Mouse (Mus musculus): ENCODE results near the gene Icos.

Icos gene

DNA sequence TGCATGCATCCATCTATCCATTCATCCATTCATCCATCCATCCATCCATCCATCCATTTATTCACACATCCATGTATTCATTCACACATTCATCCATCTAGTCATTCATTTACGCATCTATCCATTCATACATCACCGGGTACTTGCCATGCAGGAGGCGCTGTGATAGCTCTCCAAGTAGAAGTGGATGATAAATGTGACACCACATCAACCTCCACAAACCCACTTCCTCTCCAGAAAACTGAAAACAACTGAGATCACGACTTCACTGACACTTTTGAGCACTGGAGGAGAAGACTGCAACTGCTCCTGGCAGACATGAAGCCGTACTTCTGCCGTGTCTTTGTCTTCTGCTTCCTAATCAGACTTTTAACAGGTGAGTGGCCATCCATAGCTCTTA is at the start of gene Icos:
Icos (plus strand) TSS at position 287 of the 400 bp plus-strand sequence.
- no peak for DNase-seq (ENCODE audit: low spot score)

DNA sequence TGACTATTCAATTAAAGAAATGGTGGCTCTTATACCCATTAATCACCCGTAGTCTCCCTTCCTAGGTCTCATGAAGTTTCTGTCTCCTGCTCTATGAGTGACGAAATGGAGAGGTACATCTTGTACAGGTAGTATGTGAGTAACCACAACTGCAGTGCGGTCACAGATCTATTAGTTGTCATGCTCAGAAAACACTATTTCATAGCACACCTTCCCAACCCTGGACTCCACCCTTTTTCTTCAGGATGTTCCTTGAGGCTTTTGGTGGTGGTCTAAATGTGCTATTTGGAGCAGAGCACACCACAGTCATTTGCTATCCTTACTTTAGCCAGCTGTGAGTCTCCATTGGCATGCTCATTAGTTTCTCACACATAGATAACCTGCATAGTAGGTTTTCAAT is 48.7 kb upstream of the Icos start:
- no peak for DNase-seq (ENCODE audit: low spot score)

DNA sequence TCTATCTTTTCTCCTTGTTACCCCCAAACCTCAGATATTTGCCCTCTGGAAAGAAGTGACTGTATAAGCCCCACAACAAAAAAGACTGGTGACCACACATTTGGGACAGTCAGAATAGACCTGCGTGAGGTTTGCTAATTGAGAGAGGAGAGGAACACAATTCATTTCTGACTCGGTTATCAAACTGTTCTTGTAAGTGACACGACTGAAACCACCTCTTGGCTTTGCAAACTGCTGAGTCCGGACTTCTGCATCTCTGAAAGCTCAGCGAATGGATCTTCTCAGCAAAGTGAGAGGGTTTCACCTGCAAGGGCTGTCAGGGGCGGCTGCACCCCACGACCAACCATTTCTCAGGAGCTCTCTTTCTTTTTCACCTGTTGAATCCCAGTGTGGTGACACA is 47.3 kb upstream of the Icos start:
- DNase-seq (ENCODE audit: low spot score), result no peak

DNA sequence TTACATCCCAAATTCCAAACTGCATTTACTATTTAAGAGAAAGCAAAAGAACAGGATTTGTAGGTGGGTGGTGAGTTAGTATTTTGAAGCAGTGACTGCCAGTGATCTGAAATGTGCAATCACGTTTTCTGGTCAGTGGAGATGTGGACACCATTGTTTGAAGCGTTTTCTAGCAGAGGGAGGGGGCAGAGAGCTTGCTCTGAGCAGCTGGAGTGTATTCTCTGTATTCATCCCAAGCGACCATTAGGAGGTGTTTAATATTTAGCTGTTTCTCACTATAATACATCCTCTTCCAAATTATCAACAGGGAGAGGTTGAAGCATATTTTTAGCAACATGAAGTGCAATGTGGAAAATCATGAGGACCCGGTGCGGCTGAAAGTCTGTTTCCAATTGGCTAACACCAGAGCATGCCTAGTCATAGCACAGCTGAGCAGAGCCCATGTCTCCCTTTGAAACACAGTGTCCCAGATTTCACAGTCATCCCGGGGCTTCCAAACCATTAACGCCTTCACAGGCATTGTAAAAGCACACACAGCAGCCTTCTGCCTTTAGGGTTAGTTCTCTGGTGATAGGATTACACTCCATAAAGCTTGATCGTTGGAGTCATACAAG is 41.7 kb upstream of the Icos start:
- no peak for DNase-seq (ENCODE audit: low spot score)

DNA sequence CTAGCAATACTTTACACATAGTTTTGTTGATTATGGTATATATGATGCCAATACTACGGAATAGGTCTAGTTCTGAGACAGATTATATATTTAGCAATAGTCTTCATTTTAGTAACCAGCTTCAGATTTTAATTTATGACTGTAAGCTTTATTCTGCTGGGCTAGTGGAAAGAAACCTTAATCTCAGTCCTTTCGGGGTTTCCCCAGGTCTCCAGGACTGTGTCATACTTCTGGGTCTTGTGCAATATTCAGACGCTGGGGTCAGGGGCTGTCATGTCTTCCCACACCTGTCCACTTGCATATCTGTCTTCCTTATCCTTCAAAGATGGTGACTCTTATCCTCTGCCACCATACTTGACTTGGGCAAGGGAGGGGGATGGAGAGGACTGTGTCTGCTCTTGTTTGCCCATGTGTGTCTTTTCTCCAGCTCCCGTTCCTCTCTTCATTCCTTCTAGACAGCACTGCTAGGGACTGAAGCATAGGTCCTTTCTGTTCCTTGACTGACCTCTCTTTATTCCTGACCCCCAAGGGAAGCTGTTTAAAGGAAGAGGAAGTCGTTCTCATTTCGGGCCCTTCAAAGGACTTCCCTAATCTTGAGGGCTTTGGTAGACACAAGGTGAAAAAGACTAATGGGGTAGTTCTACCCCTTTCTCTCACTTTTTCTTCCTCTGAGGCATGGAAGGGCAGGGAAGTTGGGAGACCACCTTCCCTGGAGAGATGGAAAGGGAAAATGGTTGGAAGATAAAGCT is 40.6 kb upstream of the Icos start:
- no peak for DNase-seq (ENCODE audit: low spot score)

DNA sequence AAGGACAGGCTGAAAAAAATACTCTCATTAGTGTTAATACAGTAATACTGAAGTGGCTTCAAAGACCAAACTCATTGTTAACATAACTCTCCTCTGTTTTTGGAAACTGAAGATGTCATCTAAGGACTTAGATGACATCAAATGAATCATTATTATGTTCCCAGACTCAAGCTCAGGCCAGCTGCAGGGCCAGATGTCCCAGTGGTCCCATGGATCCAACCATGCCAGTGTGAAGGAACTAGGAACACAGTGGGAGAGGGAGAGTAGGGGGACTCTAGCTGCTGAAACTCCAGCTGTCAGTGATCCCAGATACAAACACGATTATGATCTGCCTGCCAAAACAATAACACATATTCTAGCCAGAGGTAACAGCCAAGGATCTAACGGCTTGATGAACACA is 39.5 kb upstream of the Icos start:
- no peak for DNase-seq (ENCODE audit: low spot score)

DNA sequence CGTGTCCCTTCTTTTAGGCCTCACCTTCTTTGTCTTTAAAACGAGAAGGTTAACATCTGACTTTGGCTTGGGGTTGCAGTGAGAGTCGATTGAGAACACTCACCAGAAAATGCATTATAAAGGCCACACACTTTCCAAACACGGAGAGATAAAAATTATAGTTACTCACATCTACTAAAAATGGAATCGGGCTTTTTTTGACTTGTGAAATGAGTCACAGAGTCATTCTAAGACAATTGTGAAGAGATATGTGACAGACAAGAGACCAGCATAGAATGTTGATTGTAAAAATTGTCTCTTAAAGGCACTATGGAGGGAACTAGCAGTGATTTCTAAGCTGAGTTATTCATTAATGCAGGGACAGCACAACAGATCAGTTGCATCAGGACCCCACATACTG is 38.8 kb upstream of the Icos start:
- no peak for DNase-seq (ENCODE audit: low spot score)

DNA sequence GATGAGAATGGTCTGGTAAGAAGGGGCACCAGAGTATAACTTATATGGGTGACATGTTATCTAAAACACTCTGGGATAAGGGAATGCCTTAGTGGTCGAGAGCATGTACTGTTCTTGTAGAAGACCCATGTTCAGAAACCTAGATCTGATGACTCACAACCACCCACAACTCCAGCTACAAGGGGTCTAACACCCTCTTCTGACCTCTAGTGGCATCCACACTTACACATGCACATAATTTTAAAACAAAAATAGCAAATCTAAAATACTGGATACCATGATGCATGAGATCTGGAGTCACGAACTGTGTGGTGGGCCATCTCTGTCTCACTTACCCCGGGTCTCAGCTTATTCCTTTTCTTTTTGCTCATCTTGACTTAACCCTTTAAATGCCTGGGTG is 37.7 kb upstream of the Icos start:
- DNase-seq (ENCODE audit: low spot score), result no peak

DNA sequence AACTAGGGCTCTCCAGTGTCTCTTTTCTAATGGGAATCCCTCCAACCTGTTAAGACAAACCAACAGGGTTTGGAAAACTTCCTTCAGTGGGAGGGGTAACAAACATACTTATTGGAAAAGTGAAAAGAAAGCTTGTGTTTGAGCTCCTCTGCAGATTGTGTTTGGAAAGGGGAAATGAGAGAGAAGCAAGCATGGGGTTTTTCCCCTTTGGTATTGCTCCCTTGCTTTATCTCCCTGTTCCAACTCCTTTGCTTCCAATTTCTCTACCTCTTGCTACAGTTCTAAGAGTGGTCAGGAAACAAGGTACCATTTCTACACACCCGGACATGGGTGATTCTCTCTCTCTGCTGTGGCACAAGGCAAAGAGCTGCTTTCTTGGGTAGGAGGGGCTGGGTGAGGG is 37.1 kb upstream of the Icos start:
- DNase-seq (ENCODE audit: low spot score), result no peak

DNA sequence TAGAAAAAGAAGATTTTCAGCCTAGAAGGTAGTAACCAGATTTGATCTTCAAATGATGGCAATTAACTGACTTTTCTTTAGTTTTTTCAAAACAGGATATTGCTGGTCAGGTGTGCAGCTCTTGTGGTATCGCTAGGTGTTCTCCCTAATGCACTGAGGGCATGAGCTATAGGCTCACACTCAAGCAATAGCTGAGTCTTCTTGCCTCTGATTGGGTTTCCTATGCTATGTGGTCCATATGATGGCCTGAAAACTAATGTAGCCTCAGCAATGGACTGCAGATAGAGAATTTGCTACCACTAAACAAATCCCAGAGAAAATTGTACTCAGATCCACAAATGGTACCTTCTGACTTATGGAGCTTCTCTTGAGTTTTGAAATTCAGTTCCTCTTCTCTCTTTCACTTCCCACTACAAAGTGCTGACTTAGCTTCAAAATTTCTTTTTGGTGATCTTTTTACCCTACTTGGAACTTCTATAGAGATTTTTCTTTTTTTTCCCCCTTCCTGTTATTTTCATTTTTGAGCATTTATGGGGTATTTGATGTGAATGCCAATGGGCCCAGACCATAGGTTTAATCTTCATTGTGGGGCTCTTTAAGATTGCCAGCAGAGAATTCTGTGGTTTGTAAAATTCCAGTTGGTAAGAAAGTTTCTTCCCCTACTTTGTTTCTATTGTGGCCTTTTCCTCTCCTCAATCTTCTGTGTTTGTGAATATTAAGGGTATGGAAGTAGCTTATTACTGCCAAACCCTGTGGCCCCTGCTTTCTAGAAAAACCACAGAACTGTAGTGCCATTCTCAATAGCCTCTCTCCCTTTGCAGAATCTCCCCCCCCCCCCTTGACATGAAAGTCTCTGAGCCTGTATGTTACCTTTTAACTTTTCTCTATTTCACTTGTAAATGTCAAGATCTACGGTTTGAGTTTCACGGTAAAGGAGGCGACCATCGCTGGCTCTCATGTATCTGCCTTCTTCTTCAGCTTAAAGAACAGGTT is 36.4 kb upstream of the Icos start:
- DNase-seq (ENCODE audit: low spot score), result no peak

DNA sequence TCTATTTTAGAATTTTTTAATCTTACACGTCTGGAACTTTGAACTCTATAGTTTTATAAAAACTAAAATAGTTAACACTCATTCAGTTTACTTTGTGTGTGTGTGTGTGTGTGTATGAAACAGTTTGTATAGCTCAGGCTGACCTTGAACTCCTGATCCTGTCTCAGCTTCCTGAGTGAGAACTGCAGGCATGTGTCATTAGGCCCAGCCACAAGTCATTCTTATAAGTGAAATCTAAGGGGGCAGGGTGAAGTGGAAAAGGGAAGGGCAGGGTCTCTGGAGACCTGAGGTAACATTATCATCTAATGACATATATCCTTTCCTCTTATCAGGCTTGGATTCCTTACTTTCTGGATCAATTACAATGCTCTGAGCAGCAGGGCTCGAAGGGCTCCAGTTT is 34.8 kb upstream of the Icos start:
- no peak for DNase-seq (ENCODE audit: low spot score)

DNA sequence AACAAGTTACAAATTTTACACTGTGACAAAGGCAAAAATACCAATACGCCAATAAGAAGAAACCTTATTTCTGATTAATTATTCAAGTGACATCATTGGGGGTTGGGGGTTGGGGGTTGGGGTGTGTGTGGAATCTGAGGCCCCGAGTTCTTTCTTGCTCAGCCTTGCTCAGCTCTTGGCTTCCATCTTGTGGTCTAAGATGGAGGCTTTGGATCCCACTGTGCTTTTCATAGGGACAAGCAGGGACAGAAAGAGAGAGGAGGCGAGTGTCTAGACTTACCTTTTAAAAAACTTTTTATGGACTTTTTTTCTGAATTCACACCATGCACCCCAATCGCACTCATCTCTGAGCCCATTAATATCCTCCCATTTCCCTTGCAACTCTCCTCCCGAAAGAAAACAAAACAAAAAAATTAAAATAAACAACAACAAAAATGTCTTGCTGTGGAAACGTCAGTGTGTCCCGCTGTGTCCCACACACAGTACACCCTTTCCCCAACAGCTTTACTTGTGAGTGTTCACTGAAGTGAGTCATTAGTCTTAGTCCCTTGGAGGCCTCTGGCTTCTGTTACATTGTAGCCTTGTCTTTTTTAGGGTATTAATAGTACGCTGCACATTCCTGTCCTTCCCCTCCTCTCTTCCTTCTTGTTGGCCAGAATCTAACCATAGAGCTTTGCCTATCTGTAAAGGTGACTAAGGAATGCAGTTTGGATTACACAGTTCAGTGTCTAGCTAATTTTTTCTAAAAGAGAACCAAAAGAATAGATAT is 31.9 kb upstream of the Icos start:
- DNase-seq (ENCODE audit: low spot score), result no peak

DNA sequence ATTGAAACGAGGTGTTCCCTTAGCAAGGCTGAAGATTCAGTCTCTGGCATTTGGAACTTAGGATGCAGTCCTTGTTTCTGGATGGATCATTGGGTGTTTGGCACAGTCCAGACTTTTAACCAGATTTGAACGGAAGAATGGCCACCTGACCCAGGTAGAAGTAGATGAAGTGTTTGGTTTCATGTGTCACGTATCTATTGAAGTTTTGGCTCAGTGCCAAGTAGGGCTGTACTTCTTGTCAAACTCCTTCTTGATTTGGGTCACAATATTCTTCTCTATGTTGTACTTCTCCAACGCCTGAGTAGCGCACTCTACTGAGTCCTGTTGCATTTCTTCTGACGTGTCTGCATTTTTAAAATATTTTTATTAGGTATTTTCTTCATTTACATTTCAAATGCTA is 29.6 kb upstream of the Icos start:
- no peak for DNase-seq (ENCODE audit: low spot score)

DNA sequence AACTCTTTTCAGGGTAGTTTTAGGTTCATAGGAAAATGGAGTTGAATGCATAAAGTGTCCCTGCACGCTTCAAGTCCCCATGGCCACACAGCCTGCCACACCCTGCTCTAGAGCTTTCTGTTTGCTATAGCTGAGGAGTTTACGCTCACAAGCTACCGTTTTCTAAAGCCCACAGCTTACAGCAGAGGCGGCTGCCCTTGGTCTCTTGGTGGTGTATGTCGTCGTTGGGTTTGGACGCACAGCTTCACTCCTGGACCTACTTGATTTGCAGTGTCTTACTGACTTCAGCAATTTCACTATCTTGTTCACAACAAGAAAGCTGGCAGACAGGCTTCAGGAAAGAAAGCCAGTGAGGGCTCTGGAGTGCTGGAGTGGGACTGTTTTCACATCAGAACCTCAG is 24.8 kb upstream of the Icos start:
- DNase-seq (ENCODE audit: low spot score), result no peak

DNA sequence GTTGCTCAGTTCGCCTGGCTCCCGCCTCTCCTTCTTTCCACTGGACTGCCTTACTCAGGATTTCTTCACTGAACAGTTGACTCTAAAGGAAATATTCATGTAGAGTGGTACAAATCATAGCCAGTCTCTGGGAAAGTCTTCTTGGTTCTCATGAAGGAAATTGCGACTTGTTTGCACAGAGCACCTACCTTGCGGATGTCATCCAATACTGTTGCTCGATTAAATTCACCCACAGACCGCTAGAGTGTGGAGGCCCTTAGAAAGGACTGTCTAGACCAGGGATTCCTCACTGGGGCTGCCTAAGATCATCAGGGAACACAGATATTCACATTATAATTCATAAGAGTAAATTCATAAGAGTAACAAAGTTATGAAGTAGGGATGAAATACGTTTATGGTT is 24.0 kb upstream of the Icos start:
- DNase-seq (ENCODE audit: low spot score), result no peak

DNA sequence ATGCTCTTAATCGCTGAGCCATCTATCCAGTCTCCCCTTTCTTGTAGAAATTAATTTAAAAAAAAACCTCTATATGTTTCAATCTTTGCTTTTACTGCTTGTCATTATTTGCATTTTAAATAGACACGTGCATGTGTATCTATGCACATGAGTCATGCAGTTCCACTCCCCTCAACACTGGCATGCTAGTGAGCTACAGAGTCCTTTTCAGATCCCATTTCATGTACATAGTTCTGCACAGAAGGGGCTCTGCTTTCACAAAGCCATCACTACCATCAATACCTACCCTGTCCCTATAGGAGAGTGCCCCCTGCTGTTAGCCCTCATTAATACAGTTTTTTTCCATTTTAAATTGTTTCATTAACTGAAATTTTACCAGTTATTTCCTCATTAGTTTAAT is 23.0 kb upstream of the Icos start:
- DNase-seq (ENCODE audit: low spot score), result peak; percentile 35

DNA sequence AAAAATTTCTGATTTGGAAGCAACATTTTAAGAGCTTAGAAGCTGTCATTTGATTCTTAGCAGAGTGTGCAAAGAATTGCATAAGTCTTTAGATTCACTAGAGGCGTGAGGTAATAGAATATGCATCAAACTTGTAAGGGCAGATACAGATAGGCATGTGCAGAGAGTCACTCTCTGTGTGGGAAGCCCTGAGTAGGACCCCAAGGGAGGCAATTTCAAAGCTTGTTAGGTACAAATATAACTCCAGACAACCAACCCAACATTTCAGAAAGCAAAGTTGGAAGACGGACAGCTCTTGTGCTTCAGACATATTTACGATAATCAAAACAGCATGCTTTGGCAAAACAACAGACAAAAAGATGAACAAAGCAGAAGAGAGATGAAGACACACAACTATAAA is 22.5 kb upstream of the Icos start:
- no peak for DNase-seq (ENCODE audit: low spot score)

DNA sequence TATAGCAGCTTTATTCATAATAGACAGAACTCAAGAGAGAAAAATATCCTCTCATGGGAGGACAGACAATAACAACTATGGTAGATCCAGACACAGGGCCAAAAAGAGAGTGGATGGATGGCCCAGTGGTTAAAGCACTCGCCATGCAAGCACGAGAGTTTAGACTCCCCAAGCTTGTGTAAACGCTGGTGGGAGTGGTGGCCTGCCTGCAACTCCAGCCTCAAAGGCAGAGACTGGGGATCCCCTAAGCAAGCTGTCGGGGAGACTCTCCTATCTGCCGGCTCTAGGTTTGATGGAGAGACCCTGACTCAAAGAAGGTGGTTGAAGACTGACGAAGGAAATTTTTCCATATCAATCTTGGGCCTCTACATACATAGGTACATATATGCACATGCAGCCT is 21.5 kb upstream of the Icos start:
- DNase-seq (ENCODE audit: low spot score), result no peak

DNA sequence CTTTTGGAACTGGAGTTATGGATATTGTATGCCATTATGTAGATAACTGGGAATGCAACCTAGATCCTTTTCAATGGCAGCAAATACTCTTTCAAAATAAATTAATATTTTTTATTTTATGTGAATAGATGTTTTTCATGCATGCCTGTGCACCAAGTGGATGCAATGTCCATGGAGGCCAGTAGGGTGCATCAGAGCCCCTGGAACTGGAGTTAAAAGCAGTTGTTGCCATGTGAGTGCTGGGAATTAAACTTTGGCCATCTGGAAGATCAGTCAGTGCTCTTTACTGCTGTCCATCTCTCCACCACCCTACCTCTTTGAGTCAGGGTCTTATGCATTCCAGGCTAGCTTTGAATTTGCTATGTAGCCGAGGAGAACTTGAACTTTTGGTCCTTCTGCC is 19.4 kb upstream of the Icos start:
- DNase-seq (ENCODE audit: low spot score), result no peak

DNA sequence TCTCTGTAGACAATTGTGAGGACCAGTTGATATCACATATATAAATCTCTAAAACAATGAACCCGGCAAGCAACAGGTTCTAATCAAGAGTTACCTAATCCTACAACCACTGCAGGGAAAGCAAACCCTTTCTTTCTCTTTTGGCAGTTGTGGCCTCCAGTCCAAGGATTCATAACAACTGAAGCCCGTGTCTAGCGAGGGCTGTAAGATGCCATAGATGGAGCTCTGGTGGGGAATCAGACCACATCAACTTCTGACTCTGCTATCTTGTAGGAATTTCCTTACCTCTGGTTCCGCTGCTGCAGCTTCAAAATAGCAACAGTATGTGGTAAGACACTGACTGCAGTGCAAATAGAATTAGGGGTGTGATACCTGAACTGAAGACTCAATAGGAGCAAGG is 18.5 kb upstream of the Icos start:
- no peak for DNase-seq (ENCODE audit: low spot score)

DNA sequence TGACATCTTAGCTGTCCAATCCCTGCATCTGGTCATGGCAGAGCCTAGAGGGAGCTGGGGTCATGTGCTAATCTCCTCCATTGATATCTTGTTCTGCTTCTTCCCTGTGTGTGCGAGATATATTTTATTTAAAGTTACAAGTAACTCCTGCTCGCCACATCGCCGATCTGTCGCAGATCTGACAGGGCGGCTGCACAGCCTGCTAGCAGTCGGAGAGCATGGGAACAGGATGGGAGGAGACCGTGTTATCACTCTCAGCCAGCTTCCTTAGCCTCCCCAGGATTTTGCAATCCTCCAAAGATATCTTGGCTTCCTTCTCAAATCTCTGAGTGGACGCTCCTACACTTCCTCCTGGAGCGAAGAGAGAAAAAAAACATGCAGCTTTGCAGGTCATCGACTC is 17.3 kb upstream of the Icos start:
- DNase-seq (ENCODE audit: low spot score), result no peak

DNA sequence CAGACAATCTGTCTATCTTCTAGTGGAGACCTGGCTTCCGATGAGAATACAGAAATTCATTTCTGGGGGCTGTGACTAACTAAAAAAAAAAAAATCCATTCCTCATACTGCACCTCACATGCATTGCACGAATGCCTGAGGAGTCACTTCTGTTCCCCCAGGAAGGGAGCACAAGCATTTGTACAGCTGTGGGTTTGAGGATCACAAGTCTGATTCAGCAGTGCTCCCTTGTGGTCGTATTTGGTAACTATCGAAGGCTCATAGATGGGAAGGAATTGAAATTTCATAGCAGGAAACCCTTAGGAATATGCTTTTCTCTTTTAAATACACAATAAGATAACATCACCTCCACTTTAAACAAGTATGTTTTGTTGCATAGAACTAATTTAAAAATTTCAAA is 16.6 kb upstream of the Icos start:
- peak; percentile 57 for DNase-seq (ENCODE audit: low spot score)
